ENCODE assay signal across 10 mouse cellular contexts in the genomic region with DNA sequence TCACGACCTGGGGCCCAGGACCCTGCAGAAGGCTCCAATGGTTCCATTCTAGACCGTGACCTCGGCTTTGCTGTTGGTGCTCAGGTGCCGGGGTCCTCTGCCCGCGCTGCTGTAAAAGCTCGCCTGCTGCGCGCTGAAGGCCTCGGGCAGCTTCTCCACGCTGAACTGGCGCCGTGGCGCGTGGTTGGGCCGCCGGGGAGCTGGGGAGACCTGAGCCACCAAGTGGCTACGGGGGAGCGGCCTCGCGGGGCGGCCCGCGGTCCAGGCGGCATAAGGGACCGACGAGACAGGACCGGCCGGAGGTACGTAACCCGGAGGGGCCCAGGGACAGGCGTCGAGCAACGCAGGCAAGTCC. TPM values are rescaled to one million over a fixed set of nuclear protein-coding genes. Genes with fewer than 3 reads are reported as not detected.
A peak's percentile ranks its signal among the peaks of the same experiment; 100 is the strongest.
DNase-seq lines count a peak whose midpoint lies in the region; ATAC-seq lines count a peak whose summit lies in the region.
"Had no signal": no experiment of that assay in that cellular context is flagged by ENCODE, and none has a peak within 500 bp of the region (broad histone marks: within the 10 kb centered on the region; RNA-seq: fewer than 3 reads in every experiment).

No protein-coding gene starts in this region.

- peak overlapping the region; percentile 40 for H3K4me2 ChIP-seq in heart, embryonic 14.5 days (ENCODE audit: low read length)
- peak overlapping the region; percentile 30 for H3K4me2 ChIP-seq in hindbrain, embryonic 14.5 days (replicated peaks)
- H3K4me2 ChIP-seq in midbrain, embryonic 14.5 days (ENCODE audit: low read length), result peak overlapping the region; percentile 33

- H3K9ac ChIP-seq in heart, embryonic 14.5 days (ENCODE audit: low read length), result 0 out of 2 replicates have a peak overlapping the region, but pooled peaks have one; percentile 25
- no peak overlapping the region for H3K9ac ChIP-seq in hindbrain, embryonic 14.5 days
- no peak overlapping the region; the same call in 1 of the 2 replicates for H3K9ac ChIP-seq in midbrain, embryonic 14.5 days (replicated peaks; ENCODE audit: low read length)

- H3K27me3 ChIP-seq in heart, embryonic 14.5 days (ENCODE audit: control insufficient read depth, insufficient read depth, low read length), result peaks cover 79% of the 10 kb centered on the region
- peaks cover 76% of the 10 kb centered on the region for H3K27me3 ChIP-seq in embryonic facial prominence, embryonic 10.5 days (replicated peaks; ENCODE audit: low read depth, poor library complexity, severe bottlenecking)
- H3K27me3 ChIP-seq in hindbrain, embryonic 14.5 days (ENCODE audit: control insufficient read depth, insufficient read depth, low read length), result peaks cover 59% of the 10 kb centered on the region
- peaks cover 49% of the 10 kb centered on the region for H3K27me3 ChIP-seq in midbrain, embryonic 14.5 days (ENCODE audit: control insufficient read depth, insufficient read depth, low read length)

- WGBS in heart, embryonic 14.5 days, result 10% methylated on average over 34 of the region's 34 CpGs
- WGBS in embryonic facial prominence, embryonic 10.5 days, result 8% methylated on average over 34 of the region's 34 CpGs
- 16% methylated on average over 34 of the region's 34 CpGs for WGBS in hindbrain, embryonic 14.5 days
- 7% methylated on average over 34 of the region's 34 CpGs for WGBS in midbrain, embryonic 14.5 days

- H3K4me1 ChIP-seq in heart, embryonic 14.5 days (ENCODE audit: control insufficient read depth in 2 of 2, insufficient read depth in 2 of 2, low read length in 2 of 2), result peaks cover 17 to 30% of the 10 kb centered on the region in 2 experiments
- H3K4me1 ChIP-seq in embryonic facial prominence, embryonic 10.5 days, result peaks cover 49% of the 10 kb centered on the region
- peaks cover 23% of the 10 kb centered on the region for H3K4me1 ChIP-seq in hindbrain, embryonic 14.5 days (replicated peaks; ENCODE audit: control insufficient read depth, insufficient read depth, low read length)
- peaks cover 17% of the 10 kb centered on the region for H3K4me1 ChIP-seq in midbrain, embryonic 14.5 days (ENCODE audit: control insufficient read depth, insufficient read depth, low read length)

- no peaks in the 10 kb centered on the region for H3K9me3 ChIP-seq in heart, embryonic 14.5 days (ENCODE audit: control insufficient read depth, low read length)
- H3K9me3 ChIP-seq in embryonic facial prominence, embryonic 10.5 days, result no peaks in the 10 kb centered on the region
- no peaks in the 10 kb centered on the region for H3K9me3 ChIP-seq in hindbrain, embryonic 14.5 days (ENCODE audit: control insufficient read depth, low read length)
- H3K9me3 ChIP-seq in midbrain, embryonic 14.5 days (ENCODE audit: control insufficient read depth, low read length), result no peaks in the 10 kb centered on the region

- no peak overlapping the region for H3K27ac ChIP-seq in heart, embryonic 14.5 days (replicated peaks in 1 of 2; ENCODE audit: control insufficient read depth in 1 of 2, insufficient read depth in 1 of 2, low read depth in 2 of 2, low read length in 2 of 2)
- no peak overlapping the region for H3K27ac ChIP-seq in embryonic facial prominence, embryonic 10.5 days (replicated peaks)
- H3K27ac ChIP-seq in hindbrain, embryonic 14.5 days, result no peak overlapping the region
- no peak overlapping the region for H3K27ac ChIP-seq in midbrain, embryonic 14.5 days (replicated peaks; ENCODE audit: low read depth, low read length)
- H3K27ac ChIP-seq: kidney, postnatal 0 days had no signal

- ATAC-seq in heart, embryonic 14.5 days (ENCODE audit: insufficient number of reproducible peaks, insufficient read depth, low FRiP score, low read depth), result no peak
- no peak for ATAC-seq in hindbrain, embryonic 14.5 days (ENCODE audit: low FRiP score)
- ATAC-seq in midbrain, embryonic 14.5 days (ENCODE audit: low FRiP score, low TSS enrichment), result no peak

- peak overlapping the region in 1 of 2 experiments; percentile 6; a peak in 2 of 4 replicates for H3K4me3 ChIP-seq in heart, embryonic 14.5 days (ENCODE audit: control insufficient read depth in 1 of 2, insufficient read depth in 1 of 2, low read depth in 1 of 2, low read length in 2 of 2)
- H3K4me3 ChIP-seq in embryonic facial prominence, embryonic 10.5 days, result peak overlapping the region; percentile 33
- H3K4me3 ChIP-seq in hindbrain, embryonic 14.5 days (replicated peaks; ENCODE audit: low read length), result no peak overlapping the region
- H3K4me3 ChIP-seq in midbrain, embryonic 14.5 days (replicated peaks; ENCODE audit: low read depth, low read length), result no peak overlapping the region

- H3K36me3 ChIP-seq in heart, embryonic 14.5 days (ENCODE audit: control insufficient read depth, insufficient read depth, low read length), result peaks cover 34% of the 10 kb centered on the region
- peaks cover 53% of the 10 kb centered on the region for H3K36me3 ChIP-seq in embryonic facial prominence, embryonic 10.5 days (replicated peaks)
- H3K36me3 ChIP-seq in hindbrain, embryonic 14.5 days (replicated peaks; ENCODE audit: control insufficient read depth, insufficient read depth), result peaks cover 42% of the 10 kb centered on the region
- H3K36me3 ChIP-seq in midbrain, embryonic 14.5 days (ENCODE audit: control insufficient read depth, insufficient read depth, low read length), result peaks cover 41% of the 10 kb centered on the region

- DNase-seq in heart, adult 11 months, result no peak
- no peak for DNase-seq in embryonic facial prominence, embryonic 10.5 days (ENCODE audit: low spot score)
- no peak for DNase-seq in hindbrain, embryonic 14.5 days (ENCODE audit: low spot score)
- DNase-seq in midbrain, embryonic 14.5 days, result peak; percentile 37
- DNase-seq in urinary bladder, adult 2 months (ENCODE audit: low spot score), result no peak
- no peak for DNase-seq in adipocyte (ENCODE audit: low spot score)
- no peak for DNase-seq in frontal cortex, postnatal 10 days (ENCODE audit: low spot score in 2 of 2)

RNA-seq across cellular contexts. Expression of a gene that starts 5.5 kb away (rescaled TPM):
- polyA plus RNA-seq in heart, embryonic 14.5 days (2014; fragmentation: Nextera tagmentation; extraction: Ambion mirVana), result 0.22 and 0.42 TPM in 2 replicates
- 0.35 and 0.38 TPM in 2 replicates for polyA plus RNA-seq in embryonic facial prominence, embryonic 10.5 days (2016; fragmentation: Nextera tagmentation; extraction: Ambion mirVana)
- 3.4 and 6.3 TPM in 2 replicates for polyA plus RNA-seq in hindbrain, embryonic 14.5 days (2014; fragmentation: Nextera tagmentation; extraction: Ambion mirVana)
- 0.70 and 1.5 TPM in 2 replicates for polyA plus RNA-seq in midbrain, embryonic 14.5 days (2014; fragmentation: Nextera tagmentation; extraction: Ambion mirVana)
- polyA plus RNA-seq in urinary bladder, adult 2 months (2012; rRNA removed), result 0.10 TPM in 1 of 2 replicates, not detected in the other

RNA-seq across cellular contexts. Expression of a gene that starts 17.1 kb away (rescaled TPM):
- 0.11 and 0.16 TPM in 2 replicates for polyA plus RNA-seq in heart, embryonic 14.5 days (2014; fragmentation: Nextera tagmentation; extraction: Ambion mirVana)
- 0.10 and 0.75 TPM in 2 replicates for polyA plus RNA-seq in embryonic facial prominence, embryonic 10.5 days (2016; fragmentation: Nextera tagmentation; extraction: Ambion mirVana)
- 0.51 and 0.68 TPM in 2 replicates for polyA plus RNA-seq in hindbrain, embryonic 14.5 days (2014; fragmentation: Nextera tagmentation; extraction: Ambion mirVana)
- 0.19 TPM in 1 of 2 replicates, not detected in the other for polyA plus RNA-seq in midbrain, embryonic 14.5 days (2014; fragmentation: Nextera tagmentation; extraction: Ambion mirVana)
- 0.15 and 0.16 TPM in 2 replicates for polyA plus RNA-seq in urinary bladder, adult 2 months (2012; rRNA removed)
- polyA plus RNA-seq: lung, embryonic 16.5 days had no signal

RNA-seq across cellular contexts. Expression of a gene that starts 37.5 kb away (rescaled TPM):
- polyA plus RNA-seq in heart, embryonic 14.5 days (2014; fragmentation: Nextera tagmentation; extraction: Ambion mirVana), result 67.7 and 73.0 TPM in 2 replicates
- polyA plus RNA-seq in embryonic facial prominence, embryonic 10.5 days (2016; fragmentation: Nextera tagmentation; extraction: Ambion mirVana), result 81.5 and 82.5 TPM in 2 replicates
- polyA plus RNA-seq in hindbrain, embryonic 14.5 days (2014; fragmentation: Nextera tagmentation; extraction: Ambion mirVana), result 17.0 and 18.0 TPM in 2 replicates
- 13.9 and 23.2 TPM in 2 replicates for polyA plus RNA-seq in midbrain, embryonic 14.5 days (2014; fragmentation: Nextera tagmentation; extraction: Ambion mirVana)
- 4.6 and 6.1 TPM in 2 replicates for polyA plus RNA-seq in urinary bladder, adult 2 months (2012; rRNA removed)

RNA-seq across cellular contexts. Expression of a gene that starts 45.1 kb away (rescaled TPM):
- not detected in 2 replicates for polyA plus RNA-seq in heart, embryonic 14.5 days (2014; fragmentation: Nextera tagmentation; extraction: Ambion mirVana)
- not detected in 2 replicates for polyA plus RNA-seq in embryonic facial prominence, embryonic 10.5 days (2016; fragmentation: Nextera tagmentation; extraction: Ambion mirVana)
- polyA plus RNA-seq in hindbrain, embryonic 14.5 days (2014; fragmentation: Nextera tagmentation; extraction: Ambion mirVana), result 10.2 and 13.2 TPM in 2 replicates
- 12.2 and 47.6 TPM in 2 replicates for polyA plus RNA-seq in midbrain, embryonic 14.5 days (2014; fragmentation: Nextera tagmentation; extraction: Ambion mirVana)
- polyA plus RNA-seq in urinary bladder, adult 2 months (2012; rRNA removed), result 0.06 and 0.10 TPM in 2 replicates
- polyA plus RNA-seq: kidney, postnatal 0 days; lung, embryonic 16.5 days had no signal
